Mouse (Mus musculus): ENCODE data around the gene Acta2.

Acta2 gene

DNA sequence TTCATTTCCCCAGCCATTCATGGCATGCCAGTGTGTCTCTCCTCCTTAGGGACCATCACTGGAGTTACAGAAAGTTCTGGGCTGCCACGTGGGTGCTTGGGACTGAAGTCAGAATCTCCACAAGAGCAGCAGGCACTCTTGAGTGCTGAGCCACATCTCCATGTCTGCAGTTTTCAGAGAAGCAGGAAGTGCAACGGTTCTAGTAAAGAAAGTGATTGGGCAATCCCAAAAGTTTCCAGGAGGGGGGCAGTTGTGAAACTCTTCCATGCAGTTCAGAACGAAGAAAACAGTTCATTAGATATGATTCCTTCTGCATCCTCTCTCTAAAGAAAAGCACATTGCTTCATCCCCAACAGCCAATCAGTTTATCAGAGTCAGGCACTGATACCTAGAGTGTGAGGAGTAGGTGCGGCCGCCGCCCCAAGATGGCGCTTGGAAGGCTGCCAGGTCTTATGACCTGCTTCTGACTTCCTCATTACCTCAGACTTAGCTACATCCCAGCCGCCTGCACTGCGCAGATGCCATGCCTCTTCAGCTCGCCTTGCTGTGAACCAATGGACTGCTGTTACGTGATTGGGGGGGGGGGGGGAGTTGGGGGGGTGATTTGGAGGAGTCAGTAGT lies 14.8 kb upstream of the Acta2 start:
- no peak for DNase-seq (ENCODE audit: low spot score)

DNA sequence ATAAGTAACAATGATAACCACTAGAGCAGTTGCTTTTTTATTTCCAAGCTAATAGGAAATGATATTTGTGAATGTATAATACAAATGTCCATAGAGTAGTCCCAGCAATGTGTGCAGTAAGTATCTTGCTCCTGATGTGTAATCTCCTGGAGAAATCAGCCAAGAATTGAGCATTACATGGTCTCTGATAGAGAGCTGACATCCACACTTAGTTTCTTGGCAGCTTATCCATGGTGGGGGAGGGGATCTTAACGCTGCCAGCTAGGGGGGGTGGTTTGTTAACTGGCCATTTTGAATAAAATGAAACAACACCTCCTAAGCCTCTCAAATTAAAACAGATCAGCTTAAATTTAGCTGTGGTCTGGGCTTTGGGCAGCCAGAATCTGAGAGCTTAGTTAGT lies 13.6 kb upstream of the Acta2 start:
- no peak for DNase-seq (ENCODE audit: low spot score)

DNA sequence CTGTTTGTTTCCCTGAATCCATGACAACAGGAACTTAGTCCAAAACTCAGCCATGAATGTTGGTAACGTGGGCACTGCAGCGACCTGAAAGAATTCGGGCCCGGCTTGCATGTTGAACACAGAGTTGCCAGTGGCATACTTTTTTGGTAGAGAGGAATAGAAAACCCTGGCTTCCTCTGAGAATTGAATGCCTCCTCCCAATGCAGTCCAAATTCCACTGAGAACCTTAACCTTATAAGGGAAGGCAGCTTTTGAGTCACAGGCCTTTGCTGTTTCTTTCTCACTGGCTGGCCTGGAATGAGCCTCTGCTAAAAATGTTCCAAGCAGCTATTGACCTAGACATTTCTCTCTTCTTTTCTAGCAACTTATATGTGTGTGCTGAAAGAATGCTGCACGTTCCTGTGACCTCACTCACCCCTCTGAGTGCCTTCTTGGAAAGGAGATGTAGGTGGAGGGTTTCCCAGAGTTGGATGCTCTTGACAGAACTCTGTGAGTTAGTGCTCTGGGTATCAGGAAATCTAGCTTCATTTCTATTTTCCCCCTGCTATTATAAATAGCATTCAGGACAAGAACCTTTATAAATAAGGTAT lies 10.3 kb upstream of the Acta2 start:
- DNase-seq (ENCODE audit: low spot score), result no peak

DNA sequence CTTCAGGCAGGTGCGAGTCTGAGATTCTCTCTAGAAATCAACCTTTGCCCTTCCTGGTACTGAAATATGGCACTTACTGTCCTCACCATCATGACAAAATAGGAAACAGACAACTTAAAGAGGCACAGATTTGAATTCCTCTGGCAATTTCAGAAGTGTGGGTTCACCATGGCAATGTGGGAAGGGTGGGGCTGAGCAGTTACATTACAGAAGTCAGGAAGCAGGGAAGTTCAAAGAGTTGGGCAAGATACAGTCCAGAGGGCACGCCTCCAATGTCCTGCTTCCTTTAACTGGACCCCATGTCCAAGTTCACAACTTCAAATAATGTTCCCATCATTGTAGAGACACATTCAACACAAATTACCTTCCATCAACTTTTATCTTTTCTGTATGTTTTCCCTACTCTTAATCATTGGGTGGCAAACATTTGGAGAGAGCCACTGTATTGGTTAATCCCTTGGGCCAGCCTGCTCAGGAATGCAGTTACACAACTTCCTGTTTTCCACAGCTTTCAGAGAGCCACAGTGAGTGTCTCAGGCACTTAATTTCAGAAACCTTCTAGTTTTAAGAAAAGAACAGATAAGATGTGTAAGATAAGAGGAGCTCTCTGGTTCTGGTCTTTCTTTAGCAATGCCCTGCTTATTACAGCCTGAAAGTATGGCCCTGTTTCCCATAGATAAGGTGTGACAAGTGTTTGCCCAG lies 7.0 kb upstream of the Acta2 start:
- no peak for DNase-seq (ENCODE audit: low spot score)

DNA sequence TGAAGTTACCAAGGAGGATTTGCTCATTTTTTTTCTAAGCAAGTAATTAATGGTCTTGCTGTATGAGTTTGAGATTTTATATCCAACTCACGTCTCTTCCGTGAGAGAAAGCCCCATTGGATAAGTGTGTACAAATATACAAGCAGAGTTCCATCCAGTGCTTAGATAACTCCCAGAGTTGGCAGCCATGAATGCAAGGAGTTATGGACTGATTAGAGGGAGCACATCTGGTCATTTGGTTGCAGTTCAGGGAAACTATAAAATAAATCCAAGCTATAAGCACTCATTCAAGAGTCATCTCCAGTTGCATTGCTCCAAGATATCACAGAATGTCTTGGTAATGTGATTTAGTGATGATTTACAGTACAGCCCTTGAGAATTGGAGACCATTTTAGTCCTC lies 1.5 kb upstream of the Acta2 start:
- no peak for DNase-seq (ENCODE audit: low spot score)

DNA sequence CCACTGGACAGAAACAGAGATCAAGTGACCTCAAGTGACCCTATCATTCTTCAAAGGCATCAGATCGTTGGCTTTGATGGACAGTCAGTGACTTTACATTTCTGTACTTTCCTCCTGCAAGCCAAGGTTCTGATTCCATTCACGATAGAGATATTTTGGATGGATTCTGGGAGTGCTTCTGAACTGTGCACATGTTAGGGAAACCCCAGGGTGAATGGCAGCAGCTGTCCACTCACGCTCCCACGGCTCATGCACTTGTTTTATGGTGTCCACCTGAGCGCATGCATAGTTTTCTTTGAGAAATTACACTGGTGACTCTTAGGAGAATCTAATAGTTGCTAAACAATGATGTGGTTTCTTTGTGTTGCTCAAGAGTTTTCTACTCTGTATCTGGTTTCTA lies 759 bp upstream of the Acta2 start:
- DNase-seq (ENCODE audit: low spot score), result no peak

DNA sequence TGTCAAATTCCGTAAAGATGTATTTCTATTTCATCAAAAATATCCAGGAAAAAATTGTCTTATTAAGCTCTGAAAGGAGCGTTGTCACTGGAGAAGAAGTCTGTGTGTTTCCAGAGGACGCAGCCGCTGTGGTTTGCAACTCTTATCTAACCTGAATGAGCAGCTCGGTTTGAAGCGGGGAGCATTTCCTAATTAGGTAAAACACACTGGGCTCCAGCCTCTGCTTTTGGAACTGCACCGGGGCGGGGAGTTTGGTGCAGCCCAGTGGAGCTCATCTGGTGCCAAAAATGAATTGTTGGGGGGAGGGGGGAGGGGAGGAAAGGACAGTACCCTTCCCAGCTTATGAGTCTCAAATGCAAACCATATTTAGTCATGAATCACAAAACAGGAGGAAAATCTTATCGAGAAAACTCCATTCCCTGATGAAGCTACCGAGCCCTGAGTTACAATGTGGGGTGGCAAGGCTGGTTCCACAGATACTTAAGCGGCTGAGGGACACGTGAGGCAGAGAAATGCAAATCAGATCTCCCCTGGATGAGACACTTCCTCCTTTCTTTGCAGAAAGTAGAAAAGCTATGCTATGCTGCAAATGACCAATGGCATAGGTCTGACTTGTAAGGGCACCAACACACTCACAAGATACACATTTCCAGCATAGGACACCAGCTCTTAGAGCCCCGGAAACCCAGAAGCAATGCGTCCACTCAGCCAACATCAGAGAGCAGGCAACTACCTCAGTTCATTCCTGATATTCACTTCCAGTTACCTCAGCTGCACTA lies 1.1 kb downstream of the Acta2 start:
- DNase-seq (ENCODE audit: low spot score), result no peak

DNA sequence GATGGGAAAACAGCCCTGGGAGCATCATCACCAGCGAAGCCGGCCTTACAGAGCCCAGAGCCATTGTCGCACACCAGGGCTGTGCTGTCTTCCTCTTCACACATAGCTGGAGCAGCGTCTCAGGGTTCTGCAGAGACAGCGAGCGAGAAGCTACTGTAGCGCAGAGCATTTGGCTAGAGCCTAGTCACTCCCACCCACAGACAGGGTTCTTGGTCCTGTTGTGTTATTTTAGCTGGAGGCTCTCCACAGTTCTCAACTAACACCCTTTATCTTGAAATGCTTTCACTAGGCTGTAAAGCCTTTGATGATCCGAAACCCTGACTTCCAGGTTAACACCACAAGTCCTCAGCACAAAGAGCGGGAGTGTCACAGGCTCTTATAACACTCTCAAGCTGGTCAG lies 2.9 kb downstream of the Acta2 start:
- no peak for DNase-seq (ENCODE audit: low spot score)

DNA sequence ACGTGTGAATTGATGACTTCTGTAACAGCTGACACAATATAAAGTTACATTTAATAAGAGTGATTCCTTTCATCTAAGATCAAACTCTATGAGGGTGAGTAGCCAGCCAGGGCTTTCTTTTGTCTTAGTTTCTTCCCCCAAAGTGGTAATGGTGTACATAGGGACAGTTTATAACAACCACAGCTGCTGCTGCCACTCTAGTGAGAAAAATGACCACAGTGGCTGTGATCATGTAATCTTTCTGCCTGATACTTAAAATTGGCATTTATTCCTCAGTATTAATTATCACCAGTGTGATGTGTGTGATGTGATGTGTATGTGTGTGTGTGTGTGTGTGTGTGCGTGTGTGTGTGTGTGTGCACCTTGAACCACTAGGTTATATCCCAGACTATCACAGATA lies 3.5 kb downstream of the Acta2 start:
- no peak for DNase-seq (ENCODE audit: low spot score)

DNA sequence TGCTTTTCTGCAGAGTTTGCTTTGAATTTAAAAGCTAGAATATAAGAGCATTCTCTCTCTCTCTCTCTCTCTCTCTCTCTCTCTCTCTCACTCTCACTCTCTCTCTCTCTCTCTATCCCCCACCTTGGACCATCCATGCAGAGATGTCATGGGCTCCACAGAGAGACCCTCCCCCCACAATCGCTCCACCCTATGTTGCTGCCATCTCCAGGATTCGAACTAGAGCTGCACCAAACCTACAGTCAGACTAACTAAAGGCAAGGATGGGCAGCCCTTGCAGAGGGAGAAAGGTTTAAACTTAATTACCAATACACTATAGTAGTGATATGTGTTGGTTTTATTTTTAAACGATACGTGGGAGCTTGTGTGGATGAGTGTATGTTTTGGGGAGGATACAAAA lies 4.8 kb downstream of the Acta2 start:
- no peak for DNase-seq (ENCODE audit: low spot score)

DNA sequence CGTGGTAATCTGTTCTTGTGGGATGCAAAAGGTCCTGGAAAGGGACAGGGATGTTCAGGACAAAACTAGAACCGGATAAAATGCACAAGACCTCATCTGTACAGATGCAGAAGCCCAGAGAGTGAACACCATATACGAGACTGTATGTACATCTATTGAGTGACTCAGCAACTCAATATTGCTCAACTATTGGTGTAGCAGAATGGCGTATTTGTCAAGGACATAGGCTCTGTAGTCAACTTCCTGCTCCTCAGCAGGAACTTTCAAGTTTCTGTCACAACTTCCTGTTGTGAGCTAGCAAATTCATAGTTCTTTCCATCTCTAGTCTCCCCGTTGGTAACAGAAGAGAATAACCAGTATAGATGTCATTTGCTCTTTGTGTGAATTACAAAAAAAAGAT lies 6.8 kb downstream of the Acta2 start:
- DNase-seq (ENCODE audit: low spot score), result no peak

DNA sequence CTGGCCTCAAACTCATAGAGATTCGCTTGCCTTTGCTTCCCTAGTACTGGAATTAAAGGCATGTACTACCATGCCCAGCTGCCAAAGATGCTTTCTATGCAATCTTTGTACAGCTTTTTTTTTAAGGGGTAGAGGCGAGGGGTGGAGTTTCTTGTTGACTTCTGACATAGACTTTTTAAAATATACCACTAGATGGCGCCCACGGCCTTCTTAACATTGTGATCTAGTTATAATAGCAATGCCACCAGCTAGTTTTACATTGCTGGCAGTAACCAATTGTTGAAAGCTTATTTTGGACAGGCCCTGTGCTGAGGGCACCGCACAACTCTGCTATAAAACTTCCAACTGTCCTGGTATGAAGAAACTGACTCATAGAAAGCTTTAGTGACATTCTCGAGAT lies 11.3 kb downstream of the Acta2 start:
- DNase-seq (ENCODE audit: low spot score), result no peak

DNA sequence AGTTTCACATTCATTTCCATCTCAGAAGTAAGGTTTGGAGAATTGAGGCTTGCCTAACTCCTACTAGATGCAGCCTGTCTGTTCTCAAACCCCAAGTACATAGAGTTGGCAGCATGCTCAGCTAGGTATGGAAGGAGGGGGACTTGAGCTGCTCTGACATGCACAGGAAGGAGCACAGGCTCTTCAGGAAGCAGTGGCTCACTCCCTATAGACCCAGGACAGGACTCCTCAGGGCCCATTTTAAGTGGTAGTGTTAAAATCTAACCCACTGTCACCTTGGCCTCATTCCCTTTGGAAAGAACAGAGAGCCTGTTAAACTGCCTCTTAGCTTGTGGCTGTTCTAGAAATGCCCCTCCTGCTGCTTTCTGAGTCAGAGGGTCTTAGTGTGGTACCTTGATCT lies 12.5 kb downstream of the Acta2 start:
- no peak for DNase-seq (ENCODE audit: low spot score)

DNA sequence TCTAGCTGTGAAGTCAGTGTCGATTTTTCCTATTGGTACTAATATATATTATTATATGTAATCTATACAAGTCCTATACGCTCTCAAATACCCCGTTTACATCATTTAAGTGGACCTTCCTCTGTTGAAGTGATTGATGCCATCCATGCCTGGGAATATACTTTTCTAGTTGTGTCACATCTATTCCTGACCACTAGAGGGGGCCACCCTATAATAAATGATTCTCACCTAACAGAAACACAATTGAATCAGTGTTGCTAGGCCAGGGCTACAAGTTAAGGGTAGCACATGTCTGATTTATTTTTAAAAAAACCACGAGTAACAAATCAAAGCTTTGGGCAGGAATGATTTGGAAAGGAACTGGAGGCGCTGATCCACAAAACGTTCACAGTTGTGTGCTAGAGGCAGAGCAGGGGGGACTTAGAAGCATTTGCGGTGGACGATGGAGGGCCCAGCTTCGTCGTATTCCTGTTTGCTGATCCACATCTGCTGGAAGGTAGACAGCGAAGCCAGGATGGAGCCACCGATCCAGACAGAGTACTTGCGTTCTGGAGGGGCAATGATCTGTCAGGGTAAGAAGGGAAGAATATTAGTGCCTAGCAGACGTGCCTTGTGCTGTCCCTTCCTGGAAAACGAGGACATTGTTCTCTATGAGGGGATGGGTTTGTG lies 14.0 kb downstream of the Acta2 start:
- no peak for DNase-seq (ENCODE audit: low spot score)

DNA sequence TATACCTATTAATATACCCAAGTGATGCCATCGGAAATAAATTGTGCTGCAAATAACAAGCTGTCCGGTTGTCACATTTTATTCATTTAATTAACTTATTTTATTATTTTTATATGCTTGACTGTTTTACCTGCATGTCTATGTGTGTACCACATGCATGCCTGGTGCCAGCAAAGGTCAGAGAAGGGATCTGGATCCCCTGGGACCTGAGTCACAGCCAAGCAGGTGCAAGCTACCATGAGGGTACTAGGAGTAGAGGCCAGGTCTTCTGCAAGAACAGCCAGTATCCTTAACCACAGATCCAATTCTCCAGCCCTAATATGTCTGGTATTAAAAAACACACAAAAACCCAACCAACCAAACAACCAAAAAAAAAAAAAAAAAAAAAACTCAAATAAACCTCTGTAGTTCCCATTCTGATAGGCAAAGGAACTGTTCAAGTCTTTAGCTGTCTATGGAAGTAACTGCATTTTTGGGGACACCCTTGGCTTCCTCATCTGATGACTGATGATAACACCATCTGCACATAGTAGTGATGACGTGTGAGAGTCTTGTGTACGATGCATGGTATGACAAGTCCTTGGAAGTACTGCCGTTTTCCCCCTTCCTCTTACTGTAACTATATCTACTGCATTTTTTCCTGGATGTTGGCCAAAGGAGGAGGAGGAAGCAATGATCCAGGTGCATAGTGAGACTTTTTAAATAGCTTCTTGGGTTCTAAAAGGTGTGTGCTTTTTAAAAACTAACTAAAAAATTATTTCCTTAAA lies 14.9 kb downstream of the Acta2 start:
- DNase-seq (ENCODE audit: low spot score), result no peak

DNA sequence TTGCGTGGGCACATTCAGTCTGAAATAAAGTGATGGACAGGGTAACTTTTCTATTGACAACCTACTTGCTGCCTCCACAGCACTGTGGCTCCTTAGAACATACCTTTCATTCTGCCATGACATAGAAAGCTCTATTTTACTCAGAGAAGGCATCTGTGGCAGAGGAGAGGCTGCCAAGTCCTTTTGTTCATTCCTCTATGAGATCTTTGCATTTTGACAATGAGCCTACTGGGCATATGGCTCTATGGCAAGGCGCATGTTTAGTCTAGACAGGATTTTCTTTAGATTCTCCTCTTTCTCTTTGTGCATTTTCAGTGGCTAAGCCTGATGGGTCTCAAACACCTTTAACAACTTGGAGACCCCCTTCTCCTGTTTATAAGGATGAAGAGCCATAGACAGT lies 17.6 kb downstream of the Acta2 start:
- no peak for DNase-seq (ENCODE audit: low spot score)

DNA sequence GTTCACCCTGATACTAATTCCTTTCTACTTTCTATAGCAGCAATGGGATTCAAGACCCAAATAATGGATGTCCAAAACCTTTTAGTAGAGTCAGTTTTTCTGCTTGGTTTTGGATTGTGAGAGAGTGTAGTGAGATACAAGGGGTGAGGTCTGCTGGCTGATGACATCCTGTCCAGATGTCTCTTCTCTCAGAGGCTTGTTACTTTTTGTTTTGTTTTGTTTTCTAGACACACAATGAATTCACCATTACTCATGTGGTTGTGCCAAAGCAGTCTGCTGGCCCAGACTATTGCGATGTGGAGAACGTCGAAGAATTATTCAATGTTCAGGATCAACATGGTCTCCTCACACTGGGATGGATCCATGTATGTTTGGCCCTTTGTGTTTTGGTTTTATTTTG lies 19.3 kb downstream of the Acta2 start:
- DNase-seq (ENCODE audit: low spot score), result no peak

DNA sequence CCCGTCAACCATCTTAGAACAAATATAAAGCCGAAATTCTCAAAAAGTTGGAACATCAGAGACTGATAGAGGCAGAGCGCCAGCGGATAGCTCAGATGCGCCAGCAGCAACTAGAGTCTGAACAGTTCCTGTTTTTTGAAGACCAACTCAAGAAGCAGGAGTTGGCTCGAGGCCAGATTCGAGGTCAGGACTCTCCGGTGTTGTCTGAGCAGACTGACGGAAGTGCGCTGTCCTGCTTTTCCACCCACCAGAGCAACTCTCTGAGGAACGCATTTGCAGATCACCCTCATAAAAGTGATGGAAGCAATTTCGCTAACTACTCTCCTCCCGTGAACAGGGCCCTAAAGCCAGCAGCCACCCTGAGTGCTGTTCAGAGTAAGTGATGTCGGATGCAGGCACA lies 21.4 kb downstream of the Acta2 start:
- no peak for DNase-seq (ENCODE audit: low spot score)

DNA sequence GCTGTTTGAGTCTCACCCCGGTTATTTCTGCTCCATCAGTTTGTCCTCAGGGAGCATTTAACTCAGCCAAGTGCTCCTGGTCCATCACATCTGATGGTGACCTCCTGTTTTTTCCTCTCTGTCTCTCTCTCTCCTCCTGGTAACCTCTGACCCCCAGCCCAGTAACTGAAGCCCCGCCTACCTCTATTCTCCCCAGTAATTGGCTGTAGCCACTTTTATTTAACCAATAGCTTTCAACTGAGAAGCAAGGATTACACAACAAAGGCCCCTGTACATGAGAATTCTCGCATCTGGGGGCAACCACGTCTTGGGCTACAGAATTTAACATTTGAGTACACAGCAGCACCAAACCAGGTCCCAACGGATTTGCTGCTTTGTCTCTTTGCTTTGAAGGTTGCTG lies 23.1 kb downstream of the Acta2 start:
- no peak for DNase-seq (ENCODE audit: low spot score)

DNA sequence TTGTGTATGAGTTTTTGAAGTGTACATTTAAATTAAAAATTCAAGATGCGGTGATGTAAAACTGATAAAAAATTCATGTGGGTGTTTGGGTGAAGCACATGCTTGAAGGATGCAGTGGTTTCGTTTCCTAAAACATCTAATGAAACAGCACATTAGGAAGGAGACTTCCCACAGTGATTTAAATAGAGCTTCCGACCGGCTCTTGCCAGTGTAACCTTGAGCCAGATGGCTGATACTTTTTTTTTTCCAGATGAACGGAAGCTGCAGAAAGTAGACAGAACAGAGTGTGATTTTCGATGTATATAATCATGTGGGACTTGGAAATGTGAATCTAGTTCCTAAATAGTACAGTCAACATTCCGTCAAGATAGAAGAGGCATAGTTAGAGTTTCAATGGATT lies 23.8 kb downstream of the Acta2 start:
- no peak for DNase-seq (ENCODE audit: low spot score)

DNA sequence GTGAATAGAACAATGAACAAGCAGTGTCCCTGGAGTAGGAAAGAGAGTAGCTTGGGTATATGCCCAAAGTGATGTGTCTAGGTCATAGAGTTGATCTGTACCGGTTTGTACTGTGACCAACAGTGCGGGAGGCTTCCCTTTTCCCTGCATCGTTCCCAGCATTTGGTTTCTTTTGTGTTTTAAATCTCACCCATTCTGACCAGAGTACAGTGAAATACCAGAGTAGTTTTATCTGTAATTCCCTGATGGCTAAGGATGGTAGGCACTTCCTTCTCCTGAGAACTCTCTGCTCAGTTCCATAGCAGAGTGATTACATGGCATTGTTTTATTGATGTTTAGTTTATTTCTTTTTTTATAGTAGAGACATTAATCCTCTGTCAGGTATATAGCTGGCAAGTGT lies 32.6 kb downstream of the Acta2 start:
- DNase-seq (ENCODE audit: low spot score), result no peak

All from ovary, postnatal 10 days (tissue).